Mouse (Mus musculus): ENCODE measurements around the gene Rasl11a. TPM values are rescaled to one million over a fixed set of nuclear protein-coding genes. Genes with fewer than 3 reads are reported as not detected.

Rasl11a gene
- polyA plus RNA-seq, 1 experiment from 2014 or later, result 9.9 TPM

DNA sequence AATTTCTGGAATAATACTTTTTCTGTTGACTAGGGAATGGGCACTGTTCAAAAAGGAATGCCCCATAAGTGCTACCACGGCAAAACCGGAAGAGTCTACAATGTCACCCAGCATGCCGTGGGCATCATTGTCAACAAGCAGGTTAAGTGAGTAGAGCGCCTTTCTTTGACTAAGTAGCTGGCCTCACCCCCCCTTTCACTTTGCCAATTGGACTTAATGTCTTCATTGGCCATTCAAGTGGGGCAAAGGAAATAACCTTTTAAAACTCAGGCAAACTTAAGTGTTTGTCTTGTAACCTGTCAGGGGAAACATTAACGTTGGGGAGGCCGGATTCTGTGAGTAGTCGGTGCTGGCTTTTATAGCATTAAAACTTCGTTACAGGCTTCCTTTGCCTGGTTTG lies 9.9 kb upstream of the Rasl11a start:
- Histone ChIP-seq H3K4me1 (ENCODE audit: control insufficient read depth in 2 of 2, insufficient read depth in 2 of 2, low read length in 2 of 2) (peaks cover 4 to 9% of the 10 kb centered on the region in 2 experiments; a peak in 3 of 4 replicates), H3K27ac (replicated peaks in 1 of 2; ENCODE audit: control insufficient read depth in 1 of 2, insufficient read depth in 1 of 2, low read depth in 2 of 2, low read length in 2 of 2) (no peak overlapping the region), H3K9ac (ENCODE audit: low read length) (no peak overlapping the region; the same call in 1 of the 2 replicates), H3K4me3 (ENCODE audit: control insufficient read depth in 1 of 2, insufficient read depth in 1 of 2, low read depth in 1 of 2, low read length in 2 of 2) (no peak overlapping the region), H3K36me3 (ENCODE audit: control insufficient read depth, insufficient read depth, low read length) (peaks cover 54% of the 10 kb centered on the region), H3K9me3 (ENCODE audit: control insufficient read depth, low read length) (no peaks in the 10 kb centered on the region), H3K4me2 (ENCODE audit: low read length) (no peak overlapping the region), H3K27me3 (ENCODE audit: control insufficient read depth, insufficient read depth, low read length) (no peaks in the 10 kb centered on the region)
- ATAC-seq (ENCODE audit: insufficient number of reproducible peaks, insufficient read depth, low FRiP score, low read depth), result no peak
- WGBS, result 81% methylated on average over 8 of the region's 8 CpGs

DNA sequence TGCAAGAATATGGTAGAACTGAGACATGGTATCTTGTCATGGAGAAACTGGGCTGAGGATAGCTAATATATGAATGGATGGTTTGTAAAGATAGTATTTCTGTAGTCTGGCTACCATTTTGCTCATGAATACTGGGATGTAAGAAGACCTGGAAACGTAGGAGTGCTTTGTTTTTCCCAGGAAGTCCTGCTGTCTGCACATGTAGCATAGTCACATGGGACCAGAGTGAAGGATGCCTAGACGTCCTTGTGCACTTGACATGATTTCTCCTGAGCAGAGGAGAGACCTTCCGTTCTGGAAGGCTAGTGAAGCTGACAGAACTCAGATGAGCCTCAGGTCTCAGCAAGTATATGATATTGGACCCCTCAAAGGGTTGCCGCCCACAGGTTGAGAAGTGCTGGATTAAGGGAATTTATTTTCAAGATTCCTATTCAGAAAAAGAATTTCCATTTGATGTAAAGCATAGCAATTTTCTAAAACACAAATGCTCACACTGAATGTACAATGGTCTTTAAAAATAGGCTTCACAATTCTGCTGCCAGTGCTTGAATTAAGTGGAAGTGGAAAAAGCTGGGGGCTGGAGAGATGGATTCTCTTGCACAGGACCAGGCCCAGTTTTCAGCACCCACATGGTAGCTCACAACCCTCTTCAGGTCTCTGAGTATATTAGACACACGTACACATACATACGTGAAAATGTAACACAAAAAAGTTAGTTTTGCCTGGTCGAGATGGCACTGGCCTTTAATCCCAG lies 6.7 kb upstream of the Rasl11a start:
- Histone ChIP-seq H3K27me3 (ENCODE audit: control insufficient read depth, insufficient read depth, low read length) (no peaks in the 10 kb centered on the region), H3K27ac (replicated peaks in 1 of 2; ENCODE audit: control insufficient read depth in 1 of 2, insufficient read depth in 1 of 2, low read depth in 2 of 2, low read length in 2 of 2) (no peak overlapping the region), H3K9ac (ENCODE audit: low read length) (no peak overlapping the region), H3K9me3 (ENCODE audit: control insufficient read depth, low read length) (no peaks in the 10 kb centered on the region), H3K36me3 (ENCODE audit: control insufficient read depth, insufficient read depth, low read length) (peaks cover 58% of the 10 kb centered on the region), H3K4me3 (ENCODE audit: control insufficient read depth in 1 of 2, insufficient read depth in 1 of 2, low read depth in 1 of 2, low read length in 2 of 2) (no peak overlapping the region), H3K4me1 (ENCODE audit: control insufficient read depth in 2 of 2, insufficient read depth in 2 of 2, low read length in 2 of 2) (peaks cover 4 to 9% of the 10 kb centered on the region in 2 experiments; a peak in 3 of 4 replicates), H3K4me2 (ENCODE audit: low read length) (no peak overlapping the region)
- ATAC-seq (ENCODE audit: insufficient number of reproducible peaks, insufficient read depth, low FRiP score, low read depth), result no peak
- WGBS, result 64% methylated on average over 7 of the region's 7 CpGs

DNA sequence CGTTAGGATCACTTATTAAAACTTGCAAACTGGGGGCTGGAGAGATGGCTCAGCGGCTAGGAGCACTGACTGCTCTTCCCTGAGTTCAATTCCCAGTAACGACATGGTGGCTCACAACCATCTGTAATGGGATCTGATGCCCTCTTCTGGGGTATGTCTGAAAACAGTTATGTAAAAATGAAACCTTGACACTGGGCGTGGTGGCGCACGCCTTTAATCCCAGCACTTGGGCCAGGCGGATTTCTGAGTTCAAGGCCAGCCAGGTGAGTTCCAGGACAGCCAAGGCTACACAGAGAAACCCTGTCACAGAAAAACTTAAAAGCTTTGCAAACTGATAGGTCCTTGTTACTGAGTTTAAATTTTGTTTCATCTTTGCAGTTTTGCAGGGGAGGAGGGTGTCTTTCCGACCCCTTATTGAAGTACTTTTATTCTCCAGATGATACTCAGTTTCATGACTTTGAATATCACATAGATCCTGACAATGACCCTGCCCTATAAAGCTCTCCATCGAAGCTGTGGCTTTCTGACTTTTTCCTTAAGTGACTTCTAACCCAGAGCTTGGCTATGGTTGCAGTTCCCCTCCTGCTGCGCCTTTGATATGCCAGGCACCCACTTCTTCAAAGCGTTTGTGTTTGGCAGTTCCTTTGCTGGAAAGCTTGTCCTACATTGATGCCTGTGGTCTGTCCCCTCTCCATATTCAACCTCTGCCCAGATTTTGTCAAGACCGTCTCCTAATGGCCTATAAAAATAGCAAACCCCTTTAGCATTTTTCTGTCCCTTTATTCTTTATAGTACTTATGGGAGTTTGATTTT lies 5.8 kb upstream of the Rasl11a start:
- Histone ChIP-seq H3K9ac (ENCODE audit: low read length) (no peak overlapping the region), H3K4me2 (ENCODE audit: low read length) (no peak overlapping the region), H3K4me3 (ENCODE audit: control insufficient read depth in 1 of 2, insufficient read depth in 1 of 2, low read depth in 1 of 2, low read length in 2 of 2) (no peak overlapping the region), H3K36me3 (ENCODE audit: control insufficient read depth, insufficient read depth, low read length) (peaks cover 56% of the 10 kb centered on the region), H3K27ac (replicated peaks in 1 of 2; ENCODE audit: control insufficient read depth in 1 of 2, insufficient read depth in 1 of 2, low read depth in 2 of 2, low read length in 2 of 2) (no peak overlapping the region), H3K4me1 (ENCODE audit: control insufficient read depth in 2 of 2, insufficient read depth in 2 of 2, low read length in 2 of 2) (peaks cover 2 to 5% of the 10 kb centered on the region in 2 experiments; a peak in 2 of 4 replicates), H3K27me3 (ENCODE audit: control insufficient read depth, insufficient read depth, low read length) (no peaks in the 10 kb centered on the region), H3K9me3 (ENCODE audit: control insufficient read depth, low read length) (no peaks in the 10 kb centered on the region)
- 46% methylated on average over 12 of the region's 12 CpGs for WGBS
- no peak for ATAC-seq (ENCODE audit: insufficient number of reproducible peaks, insufficient read depth, low FRiP score, low read depth)

DNA sequence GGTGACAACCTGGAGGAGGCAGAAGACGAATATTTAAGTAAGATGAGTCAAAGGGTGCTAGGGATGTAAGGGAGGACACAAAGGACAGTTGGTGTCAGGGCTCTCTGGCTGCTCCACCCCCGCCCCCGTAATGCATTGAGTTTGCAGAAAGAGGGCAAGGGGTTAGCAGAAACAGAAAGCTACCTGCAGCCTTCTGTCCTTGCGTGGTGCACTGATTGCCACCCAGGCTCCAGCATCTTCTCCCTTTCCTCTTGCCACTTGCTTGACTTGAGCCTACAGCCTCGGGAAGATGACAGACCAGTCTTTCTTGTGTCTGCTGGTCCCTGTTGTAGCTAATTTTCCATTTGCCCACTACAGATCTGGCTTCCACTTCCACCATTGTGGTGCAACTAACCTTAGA lies 5.1 kb upstream of the Rasl11a start:
- WGBS, result 47% methylated on average over 5 of the region's 5 CpGs
- no peak for ATAC-seq (ENCODE audit: insufficient number of reproducible peaks, insufficient read depth, low FRiP score, low read depth)
- no peak overlapping the region for H3K4me3 ChIP-seq (ENCODE audit: control insufficient read depth in 1 of 2, insufficient read depth in 1 of 2, low read depth in 1 of 2, low read length in 2 of 2)
- no peaks in the 10 kb centered on the region for H3K27me3 ChIP-seq (ENCODE audit: control insufficient read depth, insufficient read depth, low read length)
- H3K4me1 ChIP-seq (ENCODE audit: control insufficient read depth in 2 of 2, insufficient read depth in 2 of 2, low read length in 2 of 2), result no peaks in the 10 kb centered on the region
- no peak overlapping the region for H3K9ac ChIP-seq (ENCODE audit: low read length)
- H3K36me3 ChIP-seq (ENCODE audit: control insufficient read depth, insufficient read depth, low read length), result peaks cover 49% of the 10 kb centered on the region
- no peak overlapping the region for H3K27ac ChIP-seq (replicated peaks in 1 of 2; ENCODE audit: control insufficient read depth in 1 of 2, insufficient read depth in 1 of 2, low read depth in 2 of 2, low read length in 2 of 2)
- H3K4me2 ChIP-seq (ENCODE audit: low read length), result no peak overlapping the region
- no peaks in the 10 kb centered on the region for H3K9me3 ChIP-seq (ENCODE audit: control insufficient read depth, low read length)

DNA sequence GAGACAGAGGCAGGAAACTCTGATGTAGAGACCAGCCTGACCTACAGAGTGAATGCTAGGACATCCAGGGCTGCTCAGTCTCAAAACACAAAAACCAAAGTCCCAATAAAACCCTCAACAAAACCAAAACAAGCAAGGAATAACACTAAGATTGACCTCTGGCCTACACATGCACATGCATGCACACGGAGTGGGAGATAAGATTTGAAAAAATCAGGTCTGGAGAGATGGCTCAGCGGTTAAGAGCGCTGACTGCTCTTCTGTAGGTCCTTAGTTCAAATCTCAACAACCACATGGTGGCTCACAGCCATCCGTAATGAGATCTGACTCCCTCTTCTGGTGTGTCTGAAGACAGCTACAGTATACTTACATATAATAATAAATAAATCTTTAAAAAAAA lies 4.4 kb upstream of the Rasl11a start:
- ATAC-seq (ENCODE audit: insufficient number of reproducible peaks, insufficient read depth, low FRiP score, low read depth), result no peak
- H3K9me3 ChIP-seq (ENCODE audit: control insufficient read depth, low read length), result no peaks in the 10 kb centered on the region
- H3K27ac ChIP-seq (replicated peaks in 1 of 2; ENCODE audit: control insufficient read depth in 1 of 2, insufficient read depth in 1 of 2, low read depth in 2 of 2, low read length in 2 of 2), result no peak overlapping the region
- no peaks in the 10 kb centered on the region for H3K4me1 ChIP-seq (ENCODE audit: control insufficient read depth in 2 of 2, insufficient read depth in 2 of 2, low read length in 2 of 2)
- no peak overlapping the region for H3K9ac ChIP-seq (ENCODE audit: low read length)
- peaks cover 42% of the 10 kb centered on the region for H3K36me3 ChIP-seq (ENCODE audit: control insufficient read depth, insufficient read depth, low read length)
- no peaks in the 10 kb centered on the region for H3K27me3 ChIP-seq (ENCODE audit: control insufficient read depth, insufficient read depth, low read length)
- H3K4me2 ChIP-seq (ENCODE audit: low read length), result no peak overlapping the region
- WGBS, result 67% methylated on average over 4 of the region's 4 CpGs
- no peak overlapping the region for H3K4me3 ChIP-seq (ENCODE audit: control insufficient read depth in 1 of 2, insufficient read depth in 1 of 2, low read depth in 1 of 2, low read length in 2 of 2)

DNA sequence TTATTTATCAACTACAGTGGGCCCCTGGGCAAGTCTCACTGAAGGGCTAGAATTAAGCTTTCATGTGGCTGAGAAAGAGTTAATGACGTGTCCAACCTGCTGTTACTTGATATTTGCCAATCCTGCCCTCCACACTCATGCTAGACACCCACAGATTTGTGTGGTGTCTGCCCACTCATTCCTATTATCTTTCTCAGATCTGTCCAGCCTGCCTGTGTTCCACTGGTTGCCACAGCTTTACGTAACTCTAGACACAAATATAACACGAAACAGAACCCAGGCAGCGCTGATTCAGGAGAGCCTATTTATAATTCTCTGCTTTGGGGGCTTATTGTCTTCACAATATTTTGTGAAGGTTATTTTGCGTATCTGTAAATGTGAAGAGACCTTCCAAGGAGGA lies 3.6 kb upstream of the Rasl11a start:
- H3K4me1 ChIP-seq (ENCODE audit: control insufficient read depth in 2 of 2, insufficient read depth in 2 of 2, low read length in 2 of 2), result peaks cover 0 to 4% of the 10 kb centered on the region in 2 experiments; a peak in 1 of 4 replicates

DNA sequence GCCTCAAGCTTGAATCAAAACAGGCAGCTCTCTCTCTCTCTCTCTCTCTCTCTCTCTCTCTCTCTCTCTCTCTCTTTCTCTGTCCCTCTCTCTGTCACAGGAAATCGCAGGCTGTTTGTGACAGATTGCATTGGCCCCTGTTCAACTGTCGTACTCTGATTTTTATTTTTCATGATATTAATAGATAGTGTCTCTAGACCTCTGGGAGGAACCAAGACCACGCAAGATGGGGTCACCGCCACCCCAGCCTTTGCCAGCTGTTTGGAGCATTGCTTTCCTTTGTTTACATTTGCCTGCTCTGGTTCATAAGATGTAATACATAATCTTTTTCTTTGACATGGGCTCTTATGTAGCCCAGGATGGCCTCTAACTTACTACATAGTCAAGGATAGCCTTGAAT lies 2.9 kb upstream of the Rasl11a start:
- Histone ChIP-seq H3K4me3 (ENCODE audit: control insufficient read depth in 1 of 2, insufficient read depth in 1 of 2, low read depth in 1 of 2, low read length in 2 of 2) (no peak overlapping the region), H3K36me3 (ENCODE audit: control insufficient read depth, insufficient read depth, low read length) (peaks cover 26% of the 10 kb centered on the region), H3K9me3 (ENCODE audit: control insufficient read depth, low read length) (no peaks in the 10 kb centered on the region), H3K4me2 (ENCODE audit: low read length) (no peak overlapping the region), H3K27ac (replicated peaks in 1 of 2; ENCODE audit: control insufficient read depth in 1 of 2, insufficient read depth in 1 of 2, low read depth in 2 of 2, low read length in 2 of 2) (no peak overlapping the region), H3K27me3 (ENCODE audit: control insufficient read depth, insufficient read depth, low read length) (no peaks in the 10 kb centered on the region), H3K9ac (ENCODE audit: low read length) (no peak overlapping the region), H3K4me1 (ENCODE audit: control insufficient read depth in 2 of 2, insufficient read depth in 2 of 2, low read length in 2 of 2) (peaks cover 0 to 4% of the 10 kb centered on the region in 2 experiments; a peak in 1 of 4 replicates)
- ATAC-seq (ENCODE audit: insufficient number of reproducible peaks, insufficient read depth, low FRiP score, low read depth), result no peak
- 88% methylated on average over 4 of the region's 4 CpGs for WGBS

More for the DNA sequence above, 3.6 kb upstream of the Rasl11a start:
- no peak for ATAC-seq (ENCODE audit: insufficient number of reproducible peaks, insufficient read depth, low FRiP score, low read depth)
- H3K36me3 ChIP-seq (ENCODE audit: control insufficient read depth, insufficient read depth, low read length), result peaks cover 33% of the 10 kb centered on the region
- no peak overlapping the region for H3K27ac ChIP-seq (replicated peaks in 1 of 2; ENCODE audit: control insufficient read depth in 1 of 2, insufficient read depth in 1 of 2, low read depth in 2 of 2, low read length in 2 of 2)
- H3K9ac ChIP-seq (ENCODE audit: low read length), result no peak overlapping the region
- 80% methylated on average over 5 of the region's 5 CpGs for WGBS
- H3K4me3 ChIP-seq (ENCODE audit: control insufficient read depth in 1 of 2, insufficient read depth in 1 of 2, low read depth in 1 of 2, low read length in 2 of 2), result no peak overlapping the region
- H3K9me3 ChIP-seq (ENCODE audit: control insufficient read depth, low read length), result no peaks in the 10 kb centered on the region
- no peaks in the 10 kb centered on the region for H3K27me3 ChIP-seq (ENCODE audit: control insufficient read depth, insufficient read depth, low read length)
- H3K4me2 ChIP-seq (ENCODE audit: low read length), result no peak overlapping the region
